Mouse (Mus musculus) liver, embryonic 15.5 days (tissue): ENCODE data around the gene Rgs3. TPM values are rescaled to one million over a fixed set of nuclear protein-coding genes. Genes with fewer than 3 reads are reported as not detected.

Source experiments
- ATAC-seq: fragments of 200-750 bp; cut with Nextera tagmentation; 2 replicates; pipeline ENCODE4 v1.8.0; 2017; ENCODE audit warnings: moderate number of reproducible peaks, mild to moderate bottlenecking, moderate library complexity; ENCODE audit not compliant: insufficient read depth
- H3K27ac ChIP-seq: fragments of 300-500 bp; sonication (generic); replicated peaks from 2 replicates; pipeline ENCODE4 v1.5.1; 2015; ENCODE audit warnings: mild to moderate bottlenecking, inconsistent platforms
- H3K27me3 ChIP-seq: fragments of 300-500 bp; sonication (generic); 2 replicates; pipeline ENCODE4 v1.6.1; 2015; ENCODE audit warnings: mild to moderate bottlenecking, inconsistent platforms
- H3K36me3 ChIP-seq: fragments of 300-500 bp; sonication (generic); replicated peaks from 2 replicates; pipeline ENCODE4 v1.6.1; 2015; ENCODE audit warnings: moderate library complexity, mild to moderate bottlenecking, inconsistent platforms
- H3K4me1 ChIP-seq: fragments of 300-500 bp; sonication (generic); replicated peaks from 2 replicates; pipeline ENCODE4 v1.6.1; 2015; ENCODE audit warnings: inconsistent platforms
- H3K4me2 ChIP-seq: fragments of 300-500 bp; sonication (generic); 2 replicates; pipeline ENCODE4 v1.6.1; 2015; ENCODE audit warnings: moderate library complexity, mild to moderate bottlenecking, inconsistent platforms
- H3K4me3 ChIP-seq: fragments of 300-500 bp; sonication (generic); replicated peaks from 2 replicates; pipeline ENCODE4 v1.5.1; 2015; ENCODE audit warnings: mild to moderate bottlenecking, inconsistent platforms
- H3K9ac ChIP-seq: fragments of 300-500 bp; sonication (generic); 2 replicates; pipeline ENCODE4 v1.6.1; 2015; ENCODE audit warnings: moderate library complexity, mild to moderate bottlenecking, inconsistent platforms
- H3K9me3 ChIP-seq: fragments of 300-500 bp; sonication (generic); replicated peaks from 2 replicates; pipeline ENCODE4 v1.6.1; 2016; ENCODE audit warnings: inconsistent platforms
- WGBS: fragments of 180-500 bp; shearing (Covaris S2); methylation state at CpG from one replicate; pipeline ENCODE4 v1.1.7; 2015; ENCODE audit warnings: mixed read lengths; ENCODE audit not compliant: insufficient replicate concordance; 5-methylcytosine and 5-hydroxymethylcytosine counted together
- polyA plus RNA-seq: library from polyadenylated mRNA; unstranded; fragments of >200 nt; fragmentation: Nextera tagmentation; extraction: Ambion mirVana; gene quantifications from 2 replicates; pipeline ENCODE4 v1.2.1, GENCODE M21; 2015

Gene Rgs3
- polyA plus RNA-seq, 1 experiment from 2014 or later, result 5.4 TPM

DNA sequence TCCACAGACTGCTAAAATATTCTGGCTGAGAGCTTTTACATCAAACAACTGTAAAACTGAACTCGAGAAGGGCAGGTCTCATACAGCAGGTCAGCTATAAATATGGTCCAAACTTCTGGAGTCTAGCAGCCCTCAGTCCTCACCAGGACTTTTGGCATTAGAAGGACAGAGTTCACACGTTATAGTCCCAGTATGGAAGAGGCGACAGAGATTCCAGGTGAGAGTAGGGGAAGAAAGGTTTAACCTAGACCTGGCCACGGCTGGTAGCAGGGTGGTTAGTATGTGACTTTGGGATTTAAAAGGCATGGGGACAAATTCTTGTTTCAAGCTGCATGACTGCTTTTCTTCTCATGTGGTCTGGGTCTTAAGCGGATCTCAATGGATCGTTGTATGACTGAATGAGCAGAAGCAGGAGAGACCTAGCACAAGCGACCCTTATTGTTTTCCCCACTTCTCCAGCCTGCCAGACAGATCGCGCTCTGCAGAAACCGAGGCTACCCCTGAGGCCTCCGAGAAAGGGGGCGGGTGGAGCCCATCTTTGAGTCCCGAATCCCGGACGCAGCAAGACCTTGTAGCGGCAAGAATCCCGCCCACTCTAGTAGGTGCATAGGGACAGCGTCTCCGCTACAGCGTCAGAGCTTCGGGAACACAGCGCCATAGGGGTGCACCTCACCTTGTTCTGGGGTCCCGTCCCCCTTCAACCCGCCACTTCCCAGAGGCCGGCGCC is 40.4 kb upstream of the Rgs3 start:
- 2% methylated on average over 26 of the region's 26 CpGs for WGBS

DNA sequence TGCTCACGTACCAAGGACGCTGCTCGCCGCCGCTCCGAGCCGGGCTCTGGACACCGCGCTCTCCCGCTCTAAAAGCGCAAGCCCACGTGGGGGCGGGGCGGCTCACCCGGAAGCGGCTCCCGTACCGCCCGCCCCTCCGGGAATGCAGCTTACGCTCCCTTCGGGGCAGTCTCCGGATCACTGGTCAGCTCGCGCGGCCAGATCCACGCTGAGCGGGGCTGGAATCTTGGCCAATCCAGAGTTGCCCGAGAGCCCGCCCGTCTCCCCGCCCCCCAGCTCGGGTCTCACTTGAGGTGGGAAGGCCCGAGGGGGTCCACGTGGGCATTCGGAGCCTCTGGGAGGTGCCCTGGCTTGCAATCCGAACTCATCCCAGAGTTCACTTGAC is 39.8 kb upstream of the Rgs3 start, which contains the start of gene Alad:
Gene Alad, minus strand, starts transcription at position 70 of the 385 bp plus-strand sequence.
- Histone ChIP-seq H3K9ac (peak within 1 kb of the TSS; percentile 91), H3K4me2 (peak within 1 kb of the TSS; percentile 90), H3K27me3 (no peaks in the 10 kb centered on the region), H3K27ac (peak within 1 kb of the TSS; percentile 99), H3K36me3 (peaks cover 33% of the 10 kb centered on the region), H3K9me3 (no peaks in the 10 kb centered on the region), H3K4me1 (peaks cover 74% of the 10 kb centered on the region), H3K4me3 (peak within 1 kb of the TSS; percentile 79)
- peak; percentile 48 for ATAC-seq
- WGBS, result under 1% methylated on average over 37 of the region's 37 CpGs

More for the DNA sequence above, 40.4 kb upstream of the Rgs3 start:
- peak; percentile 6 for ATAC-seq
- Histone ChIP-seq H3K4me1 (peaks cover 73% of the 10 kb centered on the region), H3K27ac (peak overlapping the region; percentile 99), H3K36me3 (peaks cover 37% of the 10 kb centered on the region), H3K27me3 (no peaks in the 10 kb centered on the region), H3K4me2 (peak overlapping the region; percentile 90), H3K4me3 (peak overlapping the region; percentile 79), H3K9ac (peak overlapping the region; percentile 91), H3K9me3 (no peaks in the 10 kb centered on the region)

DNA sequence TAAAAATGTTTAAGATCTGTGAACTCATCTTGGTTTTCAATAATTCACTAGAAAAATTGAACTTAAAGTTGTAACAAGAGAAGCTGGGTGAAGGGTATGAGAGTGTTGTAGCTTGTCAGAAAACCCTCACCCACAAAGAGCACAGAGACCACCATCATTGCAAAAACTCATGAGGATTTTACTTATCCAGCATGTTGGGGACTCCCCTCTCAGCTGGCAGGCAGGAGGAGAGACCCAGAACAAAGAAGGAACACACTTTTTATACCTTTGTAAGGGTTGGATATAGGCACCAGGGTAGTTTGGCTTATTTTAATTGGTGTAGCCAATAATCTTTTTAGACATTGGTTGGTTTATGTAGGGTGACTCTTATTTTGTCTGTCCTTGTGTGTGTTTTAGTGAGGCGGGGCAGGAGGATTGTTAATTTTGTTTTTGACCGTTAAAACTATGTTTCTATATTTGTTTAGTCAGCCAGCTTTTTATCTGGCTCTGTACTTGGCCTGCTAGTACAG is 38.7 kb upstream of the Rgs3 start:
- Histone ChIP-seq H3K27me3 (no peaks in the 10 kb centered on the region), H3K9me3 (no peaks in the 10 kb centered on the region), H3K4me1 (peaks cover 73% of the 10 kb centered on the region), H3K36me3 (peaks cover 26% of the 10 kb centered on the region), H3K9ac (no peak overlapping the region), H3K4me2 (peak overlapping the region; percentile 90), H3K27ac (peak overlapping the region; percentile 99), H3K4me3 (peak overlapping the region; percentile 79)
- WGBS, result 53% methylated on average over 2 of the region's 2 CpGs
- no peak for ATAC-seq

DNA sequence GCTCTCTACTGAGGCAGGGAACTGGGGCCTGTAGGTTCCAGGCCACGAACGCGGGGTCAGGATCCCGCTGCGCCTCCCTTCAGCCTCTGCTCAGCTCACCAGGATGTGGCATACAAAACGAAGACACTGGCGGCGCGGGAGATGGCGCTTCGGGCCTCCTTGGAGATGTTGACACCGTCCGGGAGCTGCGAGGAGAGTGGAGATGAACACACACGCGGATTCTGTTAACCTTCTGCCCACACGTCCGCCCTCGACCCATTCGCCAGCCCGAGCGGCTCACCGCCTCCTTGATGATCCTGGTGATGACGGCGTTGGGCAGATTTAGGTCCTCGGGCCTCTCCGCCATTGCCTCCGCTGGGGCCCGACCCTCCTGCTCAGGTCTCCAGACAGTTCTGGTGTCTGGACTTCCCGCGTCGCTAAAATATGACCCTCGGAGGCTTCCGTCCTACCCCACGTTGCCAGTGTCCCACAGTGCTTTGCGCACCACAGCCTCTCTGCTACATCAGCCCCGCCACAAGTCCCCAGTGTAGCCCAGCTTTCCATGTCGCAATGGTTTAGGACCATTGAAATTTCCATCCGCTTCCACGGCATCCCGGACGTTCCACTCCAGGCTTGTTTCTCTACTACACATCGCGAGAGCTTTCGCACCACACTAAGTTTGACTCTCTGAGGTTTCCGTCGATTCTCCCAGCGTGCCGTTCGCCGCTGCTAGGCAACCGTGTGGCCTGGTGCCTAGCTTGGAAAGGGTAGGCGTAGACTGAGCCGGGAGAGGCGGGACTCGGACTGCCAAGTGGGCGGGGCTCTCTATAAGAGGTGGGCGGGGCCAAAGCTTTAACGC is 34.8 kb upstream of the Rgs3 start, which contains the start of the genes Pole3 and 4933430I17Rik:
Gene Pole3, minus strand, starts transcription at position 418 of the 838 bp plus-strand sequence.
Gene 4933430I17Rik, plus strand, starts transcription at position 719 of the 838 bp plus-strand sequence.
- Histone ChIP-seq H3K27me3 (no peaks in the 10 kb centered on the region), H3K4me1 (peaks cover 45% of the 10 kb centered on the region), H3K27ac (peak within 1 kb of the TSS; percentile 88), H3K36me3 (peaks cover 26% of the 10 kb centered on the region), H3K4me3 (peak within 1 kb of the TSS; percentile 76), H3K4me2 (peak within 1 kb of the TSS; percentile 88), H3K9me3 (no peaks in the 10 kb centered on the region), H3K9ac (peak within 1 kb of the TSS; percentile 87)
- ATAC-seq, result peak; percentile 97
- WGBS, result under 1% methylated on average over 59 of the region's 59 CpGs

DNA sequence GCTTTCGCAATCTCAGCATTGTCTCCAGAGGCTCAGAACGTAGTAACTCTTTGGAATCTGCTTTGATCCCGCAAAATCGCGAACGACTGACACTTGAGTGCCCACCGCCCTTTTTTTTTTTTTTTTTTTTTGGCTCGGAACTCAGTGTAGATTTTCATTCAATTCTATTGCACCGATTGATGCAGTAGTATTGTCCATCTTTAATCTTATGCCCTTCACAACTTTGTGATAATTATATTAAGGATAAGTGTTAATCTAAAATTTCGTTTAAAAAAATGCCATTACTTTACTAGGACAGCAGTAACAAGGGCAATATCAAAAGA is 34.2 kb upstream of the Rgs3 start:
- peaks cover 26% of the 10 kb centered on the region for H3K36me3 ChIP-seq
- H3K9ac ChIP-seq, result no peak overlapping the region
- no peak for ATAC-seq
- peak overlapping the region; percentile 88 for H3K4me2 ChIP-seq
- H3K27ac ChIP-seq, result no peak overlapping the region
- peaks cover 40% of the 10 kb centered on the region for H3K4me1 ChIP-seq
- H3K27me3 ChIP-seq, result no peaks in the 10 kb centered on the region
- WGBS, result 1% methylated on average over 10 of the region's 10 CpGs
- no peaks in the 10 kb centered on the region for H3K9me3 ChIP-seq
- H3K4me3 ChIP-seq, result peak overlapping the region; percentile 76

DNA sequence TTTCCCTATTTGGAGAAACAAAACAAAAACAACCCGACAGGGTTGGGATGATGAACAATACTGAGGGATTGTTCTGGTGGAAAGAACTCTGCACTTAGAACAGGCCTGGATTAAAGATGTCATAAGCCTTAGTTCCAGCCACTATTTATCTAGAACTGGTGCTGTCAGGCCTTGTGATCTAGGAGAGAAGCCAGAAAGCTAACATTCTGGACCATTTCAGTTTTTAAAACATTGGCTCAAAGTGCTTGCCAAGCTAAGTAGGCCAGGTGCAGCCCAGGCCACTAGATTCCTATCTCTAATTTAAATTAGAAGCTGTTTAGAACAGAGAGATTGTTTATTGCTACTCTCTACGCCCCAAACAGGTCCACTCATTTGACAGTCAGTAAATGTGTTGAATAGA is 33.4 kb upstream of the Rgs3 start:
- H3K27ac ChIP-seq, result no peak overlapping the region
- no peak for ATAC-seq
- no peak overlapping the region for H3K4me3 ChIP-seq
- no peak overlapping the region for H3K4me2 ChIP-seq
- H3K4me1 ChIP-seq, result peaks cover 37% of the 10 kb centered on the region
- H3K27me3 ChIP-seq, result 0 out of 2 replicates have a peak, but pooled peaks cover 5% of the 10 kb centered on the region
- no peak overlapping the region for H3K9ac ChIP-seq
- no peaks in the 10 kb centered on the region for H3K9me3 ChIP-seq
- 46% methylated on average over 2 of the region's 2 CpGs for WGBS
- peaks cover 26% of the 10 kb centered on the region for H3K36me3 ChIP-seq

DNA sequence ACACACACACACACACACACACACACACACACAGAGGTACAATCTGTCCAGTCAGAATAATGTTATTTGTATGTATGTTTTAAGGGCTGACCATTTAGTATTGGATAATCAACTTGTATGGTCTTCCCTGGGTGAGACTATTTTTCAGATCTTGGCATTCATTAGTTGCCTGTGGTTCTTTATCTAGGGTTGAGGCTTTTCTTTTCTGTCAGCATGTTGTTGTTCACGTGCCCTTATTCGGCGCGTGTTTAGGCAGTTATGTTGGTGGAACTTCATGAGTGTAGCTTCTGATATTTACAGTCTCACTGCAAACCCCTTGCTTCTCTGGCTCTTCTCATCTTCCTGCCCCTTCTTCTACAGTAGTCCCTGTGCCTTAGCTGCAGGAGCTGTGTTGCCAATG is 32.0 kb upstream of the Rgs3 start:
- WGBS, result 23% methylated on average over 4 of the region's 4 CpGs
- Histone ChIP-seq H3K27ac (no peak overlapping the region), H3K36me3 (peaks cover 13% of the 10 kb centered on the region), H3K4me3 (no peak overlapping the region), H3K9me3 (no peaks in the 10 kb centered on the region), H3K4me2 (no peak overlapping the region), H3K9ac (no peak overlapping the region), H3K4me1 (peaks cover 29% of the 10 kb centered on the region), H3K27me3 (0 out of 2 replicates have a peak, but pooled peaks cover 5% of the 10 kb centered on the region)
- no peak for ATAC-seq

DNA sequence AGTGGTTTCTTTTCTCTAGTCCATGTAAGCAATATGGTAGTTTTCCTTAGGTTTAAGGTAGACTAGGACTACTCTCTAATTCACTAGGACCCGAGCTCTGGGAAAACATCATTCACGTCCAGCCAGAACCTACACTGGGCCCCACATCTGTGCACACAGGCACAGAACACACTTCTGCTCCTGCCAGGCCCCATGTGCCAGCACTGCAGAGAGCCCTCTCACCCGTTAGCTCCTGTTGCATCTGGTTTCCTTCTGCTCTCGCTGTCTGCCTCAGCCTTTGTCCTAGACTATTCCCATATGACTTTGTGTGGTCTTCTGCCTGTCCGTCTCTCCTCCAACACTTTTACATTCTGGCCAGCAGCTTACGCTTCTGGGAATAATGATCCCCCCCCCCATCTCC is 25.9 kb upstream of the Rgs3 start:
- Histone ChIP-seq H3K9ac (no peak overlapping the region), H3K27ac (no peak overlapping the region), H3K9me3 (no peaks in the 10 kb centered on the region), H3K27me3 (0 out of 2 replicates have a peak, but pooled peaks cover 5% of the 10 kb centered on the region), H3K4me2 (no peak overlapping the region), H3K36me3 (no peaks in the 10 kb centered on the region), H3K4me1 (peaks cover 5% of the 10 kb centered on the region), H3K4me3 (no peak overlapping the region)
- 63% methylated on average over 6 of the region's 6 CpGs for WGBS
- ATAC-seq, result no peak

DNA sequence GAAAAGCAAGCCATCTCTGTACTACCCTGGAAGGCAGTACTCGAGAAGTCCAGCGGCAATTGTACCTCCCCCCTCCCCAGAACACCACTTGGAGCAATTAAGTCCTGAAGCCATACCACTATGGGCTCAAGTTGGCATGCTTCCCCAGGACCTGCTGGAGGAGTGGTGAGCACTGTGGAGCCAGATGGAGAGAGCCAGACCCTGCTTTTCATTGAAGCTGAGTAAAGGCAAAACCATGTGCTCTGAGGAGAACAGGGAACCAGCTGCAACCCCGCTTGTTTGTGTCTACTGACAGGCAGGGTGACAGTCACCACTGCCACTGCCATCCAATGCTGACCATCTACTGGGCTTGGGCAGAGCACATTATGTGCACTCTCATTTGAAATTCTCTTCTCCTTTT is 17.8 kb upstream of the Rgs3 start:
- H3K27ac ChIP-seq, result no peak overlapping the region
- no peaks in the 10 kb centered on the region for H3K4me1 ChIP-seq
- no peak overlapping the region for H3K4me2 ChIP-seq
- H3K27me3 ChIP-seq, result no peaks in the 10 kb centered on the region
- H3K36me3 ChIP-seq, result no peaks in the 10 kb centered on the region
- no peak overlapping the region for H3K9ac ChIP-seq
- no peak for ATAC-seq
- 74% methylated on average over 3 of the region's 3 CpGs for WGBS
- no peaks in the 10 kb centered on the region for H3K9me3 ChIP-seq
- no peak overlapping the region for H3K4me3 ChIP-seq

DNA sequence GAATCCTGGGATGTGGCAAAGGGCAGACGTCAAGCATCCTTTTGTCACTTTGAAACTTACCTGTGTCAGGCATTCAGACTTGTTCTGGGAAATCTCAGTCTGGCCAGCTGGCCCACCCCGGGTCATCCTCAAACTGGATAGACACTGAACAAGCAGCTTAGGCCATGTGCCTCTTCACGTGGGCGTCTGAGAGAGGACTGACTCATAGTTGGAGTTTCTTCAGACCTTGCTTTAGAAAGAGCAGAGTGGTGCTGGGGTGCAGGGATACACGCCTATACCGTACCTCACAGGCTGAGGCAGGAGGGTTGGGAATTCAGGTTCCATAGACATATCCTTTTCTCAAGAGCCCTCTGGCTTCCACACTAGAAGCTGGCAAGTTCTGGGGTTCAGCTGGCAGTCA is 15.9 kb upstream of the Rgs3 start:
- no peak overlapping the region for H3K4me2 ChIP-seq
- H3K4me3 ChIP-seq, result no peak overlapping the region
- H3K27me3 ChIP-seq, result no peaks in the 10 kb centered on the region
- no peak overlapping the region for H3K9ac ChIP-seq
- WGBS, result 64% methylated on average over 6 of the region's 6 CpGs
- ATAC-seq, result no peak
- no peaks in the 10 kb centered on the region for H3K4me1 ChIP-seq
- no peak overlapping the region for H3K27ac ChIP-seq
- no peaks in the 10 kb centered on the region for H3K36me3 ChIP-seq
- no peaks in the 10 kb centered on the region for H3K9me3 ChIP-seq

DNA sequence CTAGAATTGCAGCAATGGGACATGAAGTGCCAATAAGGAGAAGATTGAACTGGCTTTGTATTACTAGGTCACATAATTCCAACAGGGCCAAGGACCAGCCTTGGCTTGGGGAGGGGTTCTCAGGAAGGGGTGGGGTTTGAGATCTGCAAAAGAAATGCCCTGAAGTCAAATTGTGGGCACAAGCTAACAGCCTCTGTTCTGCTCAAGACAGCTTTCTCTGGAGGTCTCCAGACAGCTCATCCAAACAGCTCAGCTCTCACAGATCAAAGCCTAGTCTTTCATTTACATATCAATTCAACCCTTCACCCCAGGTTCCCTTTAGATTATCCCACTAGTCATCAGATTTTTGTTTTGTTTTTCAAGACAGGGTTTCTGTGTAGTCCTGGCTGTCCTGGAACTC is 14.8 kb upstream of the Rgs3 start:
- no peaks in the 10 kb centered on the region for H3K36me3 ChIP-seq
- H3K27me3 ChIP-seq, result no peaks in the 10 kb centered on the region
- no peak for ATAC-seq
- H3K9ac ChIP-seq, result no peak overlapping the region
- no peak overlapping the region for H3K27ac ChIP-seq
- H3K4me1 ChIP-seq, result no peaks in the 10 kb centered on the region
- H3K9me3 ChIP-seq, result no peaks in the 10 kb centered on the region
- H3K4me3 ChIP-seq, result no peak overlapping the region
- H3K4me2 ChIP-seq, result no peak overlapping the region
